Mouse (Mus musculus) right cerebral cortex, postnatal 10 days (tissue): ENCODE results near the gene Atf3.
A peak's percentile ranks its signal among the peaks of the same experiment; 100 is the strongest.

Source experiments
- DNase-seq, 2 experiments: peaks; one replicate each; pipeline ENCODE4 v3.0.0; 2021; ENCODE audit warnings: low spot score in 2 of 2

Gene Atf3

GRCm38 (mm10) chr1:191226570-191226969 lies 8.7 kb upstream of the Atf3 start:
- no peak for DNase-seq

DNA sequence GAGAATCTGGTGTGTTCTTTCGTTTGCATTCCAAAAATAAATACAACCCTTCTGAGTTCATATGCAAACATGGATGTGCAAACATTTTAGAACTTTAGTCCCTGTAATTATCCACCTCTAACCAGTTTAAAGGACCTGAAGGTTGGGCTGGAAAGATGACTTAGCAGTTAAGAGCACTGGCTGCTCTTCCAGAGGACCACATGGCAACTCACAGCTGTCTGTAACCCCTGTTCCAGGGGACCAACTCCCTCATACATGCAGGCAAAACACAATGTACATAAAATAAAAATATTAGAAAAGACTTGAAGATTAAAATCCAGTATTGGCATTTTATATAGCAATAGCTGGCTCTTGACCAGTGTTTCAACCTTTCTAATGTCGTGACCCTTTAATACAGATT lies 7.9 kb upstream of the Atf3 start:
- DNase-seq: no peak

DNA sequence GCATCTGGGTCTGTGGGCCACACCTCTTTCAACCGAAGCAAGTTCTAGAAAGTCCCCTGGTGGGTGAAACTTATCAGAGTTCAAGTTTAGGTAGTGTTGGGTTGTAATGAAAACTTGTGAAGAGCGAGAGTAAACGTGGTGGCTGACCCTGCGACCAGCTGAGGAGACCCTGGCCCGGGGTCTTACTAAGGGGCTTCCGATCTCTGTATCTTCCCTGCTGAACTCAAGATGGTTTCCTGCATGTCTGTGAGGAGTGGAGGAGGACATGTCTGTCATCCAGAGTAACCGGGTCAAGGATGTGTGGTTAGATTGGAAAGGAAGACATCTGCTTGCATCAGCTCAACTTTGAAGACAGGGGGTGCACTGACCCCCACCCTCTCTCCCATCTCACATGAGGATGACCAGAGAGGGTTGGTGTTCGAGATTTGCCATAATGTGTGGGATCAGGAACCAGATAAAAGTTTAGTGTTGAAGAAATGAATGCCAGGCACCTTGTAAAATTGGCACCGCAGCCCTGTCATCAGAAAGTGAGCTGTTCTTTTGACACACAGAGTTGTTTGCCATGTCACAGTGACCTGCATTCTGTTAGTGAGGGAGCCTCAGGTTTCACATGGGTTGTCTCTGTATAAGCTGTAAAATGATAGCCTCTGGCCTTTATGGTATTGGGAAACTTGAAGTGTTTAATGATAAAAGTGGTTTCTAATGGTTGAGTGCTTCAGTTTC lies 7.3 kb upstream of the Atf3 start:
- DNase-seq: no peak

DNA sequence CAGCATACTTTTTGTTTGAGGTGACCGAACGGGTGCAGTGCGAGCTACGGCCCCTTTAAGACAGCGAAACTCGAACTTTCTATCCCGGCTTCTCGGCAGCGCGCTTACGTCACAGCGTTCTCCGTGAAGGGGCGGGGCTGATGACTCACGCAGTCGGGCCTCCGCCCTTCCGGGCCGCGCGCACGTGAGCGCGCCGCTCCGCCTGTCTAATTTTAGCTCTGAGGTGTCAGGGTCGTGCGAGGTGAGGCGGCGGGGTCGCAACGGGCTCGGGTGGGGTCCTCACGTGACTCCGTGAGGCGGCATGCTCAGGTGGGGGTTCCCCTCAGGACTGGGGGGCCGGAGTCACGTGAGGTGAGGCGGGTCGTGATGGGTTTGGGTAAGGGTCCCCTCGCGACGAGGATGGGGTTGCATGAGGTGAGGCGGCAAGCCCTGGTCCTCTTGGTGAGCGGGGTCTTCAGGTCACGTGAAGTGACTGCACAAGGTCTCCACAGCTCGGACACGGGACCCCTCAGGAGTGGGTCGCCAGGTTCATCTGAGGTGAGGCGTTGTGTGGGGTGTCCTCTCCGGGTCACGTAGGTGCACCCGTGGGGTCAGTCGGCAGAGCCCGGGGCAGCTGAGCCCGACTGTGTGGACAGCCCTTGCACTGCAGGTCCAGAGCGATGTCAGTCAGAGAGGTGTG lies 6.6 kb upstream of the Atf3 start:
- peak; percentile 95 for DNase-seq

GRCm38 (mm10) chr1:191223930-191224301 lies 6.1 kb upstream of the Atf3 start:
- peak in 1 of 2 experiments; percentile 40 for DNase-seq

DNA sequence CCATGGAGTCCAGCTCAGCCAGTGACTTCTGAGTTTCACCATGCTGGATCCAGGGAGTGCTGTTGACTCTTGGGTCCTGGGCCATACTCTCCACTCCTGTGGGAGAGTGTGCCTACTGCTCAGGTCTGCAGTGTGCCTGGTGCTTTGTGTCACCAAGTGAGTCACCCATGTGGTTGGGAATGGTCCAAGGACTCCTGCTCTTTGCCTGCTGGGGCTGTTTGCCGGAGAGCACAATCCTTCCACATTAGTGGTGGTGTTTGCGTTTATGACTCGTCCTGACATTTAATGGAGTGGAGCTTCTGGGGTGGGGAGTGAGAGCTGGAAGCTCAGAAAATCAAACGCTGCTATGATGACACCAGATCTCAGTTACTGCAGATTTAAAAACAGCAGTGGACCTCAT lies 4.2 kb upstream of the Atf3 start:
- no peak for DNase-seq

DNA sequence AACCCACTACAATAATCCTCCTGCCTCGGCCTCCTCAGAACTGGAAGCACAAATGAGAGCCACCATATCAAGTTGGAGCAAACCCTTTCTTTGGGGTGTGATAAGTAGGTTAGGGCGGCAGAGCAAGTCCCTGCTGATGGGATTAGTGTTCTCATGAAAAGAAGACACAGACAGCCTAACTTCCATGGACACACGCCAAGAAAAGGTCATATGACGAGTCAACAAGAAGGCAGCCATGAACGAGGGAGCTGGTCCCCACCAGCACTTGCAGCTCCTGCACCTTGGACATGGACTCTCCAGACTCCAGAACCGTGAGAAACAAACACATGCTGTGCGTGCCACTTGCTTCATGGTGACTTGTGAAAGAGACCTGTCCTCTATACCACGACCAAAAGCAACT lies 2.7 kb upstream of the Atf3 start:
- DNase-seq: no peak

GRCm38 (mm10) chr1:191219748-191220147 lies 1.9 kb upstream of the Atf3 start:
- no peak for DNase-seq

DNA sequence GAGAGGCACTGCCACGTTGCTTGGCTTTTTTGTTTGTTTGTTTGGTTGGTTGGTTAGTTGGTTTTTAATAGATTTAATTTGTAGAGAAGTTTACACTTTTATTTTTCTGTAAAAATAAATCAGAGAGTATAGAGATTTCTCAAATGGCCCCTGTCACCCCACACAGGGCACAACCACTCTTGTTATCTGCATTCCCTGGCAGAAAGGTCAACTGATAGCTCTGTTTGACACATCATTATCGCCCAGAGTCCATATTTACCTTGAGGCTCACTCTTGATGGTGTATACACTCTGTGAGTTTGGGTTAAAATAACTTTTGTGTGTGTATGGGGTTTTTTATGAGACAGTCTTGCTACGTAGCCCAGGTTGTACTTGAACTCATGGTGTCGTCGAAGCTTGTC lies 744 bp upstream of the Atf3 start:
- no peak for DNase-seq

DNA sequence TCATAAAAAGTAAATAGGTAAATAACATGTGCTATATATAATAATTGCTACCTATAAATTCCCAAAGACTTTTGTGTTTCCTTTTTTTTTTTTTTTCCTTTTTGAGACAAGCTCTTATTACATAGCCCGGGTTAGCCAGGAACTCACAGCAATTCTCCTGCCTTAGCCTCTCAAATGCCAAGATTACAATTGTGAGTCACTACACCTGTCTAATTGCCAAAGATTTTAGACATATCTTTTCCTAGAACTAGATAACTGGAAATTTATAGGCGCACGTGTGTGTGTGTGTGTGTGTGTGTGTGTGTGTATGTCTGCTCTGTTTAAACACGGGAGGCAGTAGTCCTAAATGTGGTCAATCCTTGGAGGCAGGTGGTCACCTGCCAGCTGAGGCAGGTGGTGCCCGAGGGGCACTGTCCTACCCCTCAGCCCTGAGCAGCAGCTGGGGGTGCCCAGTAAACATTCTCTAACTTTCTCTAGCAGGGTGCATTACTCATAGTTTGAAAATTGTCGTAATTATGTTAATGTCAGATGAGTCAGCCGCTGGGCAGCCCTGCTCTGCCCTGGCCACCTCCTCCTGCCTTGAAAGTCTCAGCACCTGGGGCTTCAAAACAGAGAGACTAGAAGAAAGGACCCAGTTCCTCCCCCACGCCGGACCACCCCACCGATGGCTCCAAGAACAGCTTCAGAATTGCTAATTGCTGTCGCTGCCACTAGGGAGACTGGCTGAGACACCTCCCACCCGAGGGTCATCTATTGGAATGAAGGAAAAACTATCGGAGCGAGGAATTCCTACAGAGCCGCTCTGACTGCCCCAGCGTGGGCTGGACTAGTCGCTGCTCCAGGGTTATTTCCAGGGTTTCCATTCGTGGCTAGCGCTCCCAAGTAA lies 1.8 kb downstream of the Atf3 start:
- DNase-seq: no peak

DNA sequence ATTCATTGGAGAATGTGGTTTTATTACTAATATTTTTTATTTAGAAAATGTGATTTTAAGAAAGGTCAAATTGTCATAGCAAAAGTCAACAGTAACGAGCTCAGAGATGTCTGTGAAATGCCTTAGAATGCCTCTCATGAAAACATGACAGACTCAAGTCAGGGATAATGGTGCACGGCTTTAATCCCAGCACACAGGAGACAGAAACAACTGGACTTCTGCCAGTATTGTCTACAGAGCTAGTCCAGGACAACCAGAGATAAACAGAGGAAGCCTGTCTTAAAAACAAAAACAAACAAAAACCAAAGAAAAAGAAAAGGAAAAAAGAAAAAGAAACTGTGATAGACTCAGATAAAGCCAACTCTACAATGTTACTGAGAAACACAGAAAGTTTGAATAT lies 6.7 kb downstream of the Atf3 start:
- no peak for DNase-seq

DNA sequence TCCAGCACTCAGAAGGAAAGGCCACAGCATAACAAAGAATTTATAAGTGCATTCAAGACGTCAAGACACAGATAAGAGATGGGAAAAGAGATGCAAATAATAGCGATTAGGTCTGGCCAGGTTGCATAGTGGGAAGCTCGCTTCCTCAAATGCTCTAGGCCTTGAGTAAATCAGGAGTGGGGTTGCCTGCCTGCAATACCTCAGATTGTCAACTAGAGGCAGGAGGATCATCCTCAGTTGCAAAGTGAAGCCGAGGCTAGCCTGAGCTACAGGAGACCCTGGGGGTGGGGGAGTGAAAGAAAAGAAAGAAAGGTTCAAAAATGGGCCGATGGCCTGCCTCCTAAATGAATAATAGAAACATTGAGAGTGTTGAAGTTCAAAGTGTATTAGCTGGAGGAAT lies 12.0 kb downstream of the Atf3 start:
- no peak for DNase-seq

DNA sequence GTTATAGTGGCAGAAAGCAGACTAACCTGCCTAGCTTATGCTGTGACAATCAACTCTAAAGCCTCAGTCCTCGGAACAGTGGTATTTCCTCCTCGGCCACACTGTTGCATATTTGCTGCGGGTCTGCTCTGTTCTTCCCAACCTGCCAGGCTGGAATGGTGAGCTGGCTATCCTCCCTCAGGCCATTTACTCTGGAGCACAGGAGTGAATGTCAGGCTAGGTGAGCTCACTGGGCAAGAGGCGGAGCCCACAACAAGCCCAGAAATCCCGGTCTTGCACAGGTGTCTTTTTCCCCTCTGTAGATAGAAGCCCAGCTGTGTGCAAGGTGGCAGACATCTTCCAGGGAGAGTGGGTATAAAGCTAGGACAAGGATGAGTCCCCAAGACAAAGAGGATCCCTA lies 13.0 kb downstream of the Atf3 start:
- no peak for DNase-seq

- DNase-seq: no peak
Measured at GRCm38 (mm10) chr1:191203496-191203895, 14.3 kb downstream of the Atf3 start.

DNA sequence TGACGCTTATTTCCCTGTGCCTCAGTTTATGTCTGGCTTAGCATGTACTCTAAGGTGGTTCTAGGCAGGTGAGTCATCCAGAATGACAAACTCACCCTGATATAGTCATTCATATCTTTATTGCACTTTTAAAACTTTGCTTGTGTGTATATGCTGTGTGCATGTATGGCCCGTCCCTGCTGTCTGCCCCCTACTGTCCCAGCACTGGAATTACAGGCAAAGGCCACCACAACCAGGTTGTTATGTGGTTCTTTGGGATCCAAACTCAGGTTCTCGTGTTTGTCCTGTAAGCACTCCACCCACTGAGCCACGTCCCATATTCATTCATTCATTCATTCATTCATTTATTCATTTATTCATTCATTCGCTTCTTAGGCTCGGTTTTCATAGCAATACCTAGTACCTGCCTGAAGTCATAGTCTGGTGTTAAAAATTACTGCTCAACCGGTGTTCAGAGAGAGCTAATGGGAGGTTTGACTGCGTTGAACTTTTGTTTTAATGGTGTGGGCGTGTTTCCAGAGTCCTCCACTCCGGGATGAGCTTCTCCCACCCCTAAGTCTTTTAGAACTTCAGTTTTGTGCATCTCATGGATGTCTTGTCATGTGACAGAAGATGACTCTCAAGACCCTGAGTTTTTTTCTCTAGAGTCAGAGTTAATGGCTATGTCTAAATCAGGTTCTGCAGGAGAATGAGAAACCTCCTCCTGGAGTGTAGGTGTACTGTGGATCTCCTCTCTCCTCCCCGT lies 15.5 kb downstream of the Atf3 start:
- DNase-seq: no peak

- no peak for DNase-seq
Measured at GRCm38 (mm10) chr1:191200816-191201602, 16.8 kb downstream of the Atf3 start.

GRCm38 (mm10) chr1:191197916-191198315 lies 19.9 kb downstream of the Atf3 start:
- DNase-seq: no peak

- DNase-seq: no peak
Measured at GRCm38 (mm10) chr1:191196016-191196415, 21.8 kb downstream of the Atf3 start.

DNA sequence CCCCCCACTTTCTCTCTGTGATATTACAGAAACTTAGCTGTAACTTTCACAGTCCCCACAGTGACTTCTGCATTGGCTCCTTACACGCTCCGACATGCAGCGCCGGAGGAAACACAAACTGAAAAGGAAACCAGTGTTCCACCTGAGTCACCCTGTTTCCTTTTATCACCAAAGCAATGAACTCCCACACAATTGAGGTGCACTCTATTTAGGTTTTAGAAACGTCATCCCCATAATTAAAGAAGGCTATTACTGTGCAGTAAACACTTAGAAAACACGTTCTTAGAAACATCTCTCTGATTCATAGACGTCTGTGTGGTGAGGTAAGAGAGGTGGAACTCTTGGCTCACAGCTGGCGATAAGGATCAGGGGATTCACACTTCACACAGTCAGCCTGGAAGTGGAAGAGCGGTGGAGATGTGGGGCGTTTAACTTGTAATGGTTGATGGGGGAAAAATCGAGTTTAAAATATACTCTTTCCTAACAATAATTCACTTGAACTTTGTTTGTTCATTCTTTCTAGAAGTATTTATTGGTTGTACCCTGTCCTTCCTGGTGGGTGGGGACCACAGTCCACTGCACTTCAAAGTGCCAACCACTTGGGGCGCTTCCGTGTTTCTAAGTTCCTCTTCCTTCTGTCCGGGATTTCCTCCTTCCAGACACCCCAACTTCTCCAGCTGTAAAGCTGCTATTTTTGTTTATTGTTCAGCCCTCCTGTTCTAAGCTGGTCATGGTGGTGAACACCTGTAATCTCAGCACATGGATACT lies 24.0 kb downstream of the Atf3 start:
- DNase-seq: peak in 1 of 2 experiments; percentile 34

GRCm38 (mm10) chr1:191192751-191193150 lies 25.1 kb downstream of the Atf3 start:
- DNase-seq: no peak
